Mouse (Mus musculus) bone marrow macrophage, adult 2 months (primary cell): ENCODE data around the gene Taok1.

Experiments used
- CTCF ChIP-seq: IDR thresholded peaks from 2 replicates; pipeline ENCODE4 v1.5.1; 2012; ENCODE audit warnings: low read depth, mild to moderate bottlenecking, low read length, moderate library complexity
- POLR2A ChIP-seq: IDR thresholded peaks from 2 replicates; pipeline ENCODE4 v1.6.1; 2012; ENCODE audit warnings: mild to moderate bottlenecking, low read depth, low read length, borderline replicate concordance

DNA sequence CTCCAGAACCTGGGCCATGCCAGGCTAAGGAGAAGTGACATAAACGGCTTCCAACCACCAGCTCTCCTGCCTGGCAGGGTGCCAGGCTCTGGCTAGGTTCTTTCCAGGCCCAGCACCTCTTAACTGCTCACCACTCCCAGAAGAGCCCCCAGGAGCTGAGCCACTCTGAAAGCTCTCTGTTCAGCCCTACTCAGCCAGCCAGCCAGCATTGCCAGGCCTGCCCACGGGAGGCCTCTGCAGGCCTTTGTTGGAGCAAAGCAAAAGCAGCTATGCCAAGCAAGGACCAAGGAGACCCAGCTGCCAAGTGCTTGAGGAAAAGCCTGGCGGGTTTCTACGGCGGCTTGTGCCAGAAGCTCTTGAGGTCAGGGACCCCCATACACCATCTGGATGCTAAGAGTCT, 120.8 kb downstream of the Taok1 start:
- TF ChIP-seq POLR2A (no peak), CTCF (no peak)
